Mouse (Mus musculus) thymus, postnatal 0 days (tissue): ENCODE results near the gene Ccl1. TPM values are rescaled to one million over a fixed set of nuclear protein-coding genes. Genes with fewer than 3 reads are reported as not detected.

Experiments used
- DNase-seq: peaks from one replicate; pipeline ENCODE4 v3.0.0-alpha.2; 2015; ENCODE audit warnings: low spot score
- polyA plus RNA-seq: library from polyadenylated mRNA; unstranded; fragments of >200 nt; fragmentation: Nextera tagmentation; extraction: Ambion mirVana; gene quantifications from 2 replicates; pipeline ENCODE4 v1.2.1, GENCODE M21; 2015

The Ccl1 gene
- 7.4 and 8.6 TPM in 2 replicates for polyA plus RNA-seq

GRCm38 (mm10) chr11:82305590-82305989 lies at the start of gene Ccl1:
Gene Ccl1 (minus strand): TSS chr11:82305690.
- DNase-seq: no peak

GRCm38 (mm10) chr11:82351039-82351438 lies 45.5 kb upstream of the Ccl1 start:
- no peak for DNase-seq

GRCm38 (mm10) chr11:82340900-82341299 lies 35.4 kb upstream of the Ccl1 start:
- DNase-seq: no peak

- DNase-seq: no peak
These were observed 34.9 kb upstream of the Ccl1 start for GRCm38 (mm10) chr11:82340416-82340815.

- DNase-seq: no peak
These were observed 34.5 kb upstream of the Ccl1 start for GRCm38 (mm10) chr11:82339921-82340401.

- no peak for DNase-seq
These were observed 7.7 kb upstream of the Ccl1 start for GRCm38 (mm10) chr11:82313153-82313552.

GRCm38 (mm10) chr11:82310336-82311045 lies 5.0 kb upstream of the Ccl1 start:
- no peak for DNase-seq

- no peak for DNase-seq
These were observed 7.6 kb downstream of the Ccl1 start for GRCm38 (mm10) chr11:82297895-82298294.

GRCm38 (mm10) chr11:82290841-82291240 lies 14.6 kb downstream of the Ccl1 start:
- no peak for DNase-seq

GRCm38 (mm10) chr11:82274149-82274812 lies 31.2 kb downstream of the Ccl1 start:
- no peak for DNase-seq

GRCm38 (mm10) chr11:82259131-82259530 lies 46.4 kb downstream of the Ccl1 start:
- no peak for DNase-seq

GRCm38 (mm10) chr11:82255601-82256000 lies 49.9 kb downstream of the Ccl1 start:
- no peak for DNase-seq

GRCm38 (mm10) chr11:82253421-82253820 lies 52.1 kb downstream of the Ccl1 start:
- DNase-seq: no peak

GRCm38 (mm10) chr11:82251251-82251650 lies 54.2 kb downstream of the Ccl1 start:
- no peak for DNase-seq

- no peak for DNase-seq
These were observed 55.5 kb downstream of the Ccl1 start for GRCm38 (mm10) chr11:82249945-82250344.

- no peak for DNase-seq
These were observed 68.1 kb downstream of the Ccl1 start for GRCm38 (mm10) chr11:82237439-82237838.

GRCm38 (mm10) chr11:82235551-82236207 lies 69.8 kb downstream of the Ccl1 start:
- peak; percentile 54 for DNase-seq

GRCm38 (mm10) chr11:82233991-82234390 lies 71.5 kb downstream of the Ccl1 start:
- DNase-seq: no peak

GRCm38 (mm10) chr11:82226976-82227375 lies 78.5 kb downstream of the Ccl1 start:
- DNase-seq: no peak

- DNase-seq: no peak
These were observed 79.6 kb downstream of the Ccl1 start for GRCm38 (mm10) chr11:82225936-82226335.

GRCm38 (mm10) chr11:82216531-82216930 lies 89.0 kb downstream of the Ccl1 start:
- no peak for DNase-seq

- DNase-seq: peak; percentile 52
These were observed 91.1 kb downstream of the Ccl1 start for GRCm38 (mm10) chr11:82214405-82214804.
